Mouse (Mus musculus): ENCODE measurements around the gene Olfr978.
"Not testable (repeated sequence)": the region's sequence is repeated elsewhere in the genome, so short reads cannot be mapped to it uniquely, and the experiment has no call there.

Gene Olfr978

GRCm38 (mm10) chr9:39991813-39992212, at the start of gene Olfr978:
TSS of gene Olfr978 (plus strand) at chr9:39992113.
- DNase-seq = no peak

GRCm38 (mm10) chr9:39951946-39952345, 40.0 kb upstream of the Olfr978 start, which contains the start of gene Olfr975:
TSS of gene Olfr975 (minus strand) at chr9:39952046.
- DNase-seq = no peak

GRCm38 (mm10) chr9:39961033-39961432, 30.9 kb upstream of the Olfr978 start, which contains the start of gene Olfr976:
TSS of gene Olfr976 (minus strand) at chr9:39961133.
- not testable (repeated sequence) for DNase-seq

GRCm38 (mm10) chr9:39976581-39977145, 15.2 kb upstream of the Olfr978 start:
- DNase-seq = not testable (repeated sequence)

- no peak for DNase-seq
Observed at GRCm38 (mm10) chr9:40003365-40003764, 11.5 kb downstream of the Olfr978 start, which contains the start of gene Olfr979. TSS of gene Olfr979 (minus strand) at chr9:40003465.

GRCm38 (mm10) chr9:40009482-40009881, 17.6 kb downstream of the Olfr978 start, which contains the start of gene Olfr980:
TSS of gene Olfr980 (minus strand) at chr9:40009582.
- no peak for DNase-seq

GRCm38 (mm10) chr9:40021164-40021563, 29.3 kb downstream of the Olfr978 start, which contains the start of gene Olfr981:
TSS of gene Olfr981 (plus strand) at chr9:40021464.
- no peak for DNase-seq

Data from layer of hippocampus, adult 9-11 months (tissue).